Mouse (Mus musculus): ENCODE measurements around the gene Spon1. TPM values are rescaled to one million over a fixed set of nuclear protein-coding genes. Genes with fewer than 3 reads are reported as not detected.

Spon1 gene
- total and polyA plus RNA-seq, 2 experiments from 2014 or later, result 20.7 to 21.6 TPM

DNA sequence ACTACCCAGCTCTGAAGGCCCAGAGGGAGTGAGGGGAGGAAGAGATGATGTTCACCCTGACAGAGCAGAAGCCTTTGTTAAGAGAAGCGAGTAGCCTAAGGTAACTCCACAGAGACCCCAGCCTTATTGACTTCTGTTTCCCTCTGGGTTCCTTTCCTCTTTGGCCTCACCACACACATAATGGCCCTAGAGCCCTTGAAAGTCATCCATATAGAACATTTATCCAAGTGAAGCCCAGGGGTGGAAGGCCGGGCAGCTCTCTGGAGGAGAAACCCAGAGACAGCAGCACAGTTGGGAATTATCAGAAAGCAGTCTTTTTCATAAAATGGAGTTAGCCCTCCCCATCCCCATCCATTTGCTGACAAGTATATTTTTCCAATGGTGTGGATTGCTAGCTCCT is 75.7 kb downstream of the Spon1 start:
- DNase-seq (ENCODE audit: low spot score) (no peak), ATAC-seq (ENCODE audit: insufficient read depth, low read depth) (no peak)
- H3K4me3 ChIP-seq (ENCODE audit: low read depth, low read length), result no peak overlapping the region
- no peak overlapping the region for H3K4me2 ChIP-seq (ENCODE audit: low read depth, low read length)
- no peak overlapping the region for H3K27ac ChIP-seq (ENCODE audit: low read depth)
- no peaks in the 10 kb centered on the region for H3K9me3 ChIP-seq (replicated peaks; ENCODE audit: control insufficient read depth, low read length)
- TF ChIP-seq CTCF (IDR thresholded peaks at IDR 0.05; ENCODE audit: low read depth), result no peak
- H3K27me3 ChIP-seq (ENCODE audit: control insufficient read depth, insufficient read depth, low read length), result no peaks in the 10 kb centered on the region
- H3K36me3 ChIP-seq (replicated peaks; ENCODE audit: control insufficient read depth, insufficient read depth, low read length), result no peaks in the 10 kb centered on the region
- peaks cover 8% of the 10 kb centered on the region; the same call in 1 of the 2 replicates for H3K4me1 ChIP-seq (ENCODE audit: control insufficient read depth, insufficient read depth)
- 85% methylated on average over 2 of the region's 2 CpGs for WGBS
- no peak overlapping the region for H3K9ac ChIP-seq (replicated peaks; ENCODE audit: low read depth, low read length)

GRCm38 (mm10) chr7:113843150-113843549 is 77.4 kb downstream of the Spon1 start:
- no peak overlapping the region for H3K9ac ChIP-seq (replicated peaks; ENCODE audit: low read depth, low read length)
- no peak for TF ChIP-seq EP300 (IDR thresholded peaks at IDR 0.05; ENCODE audit: low read depth)
- no peak for TF ChIP-seq CTCF (IDR thresholded peaks at IDR 0.05; ENCODE audit: low read depth)
- H3K9me3 ChIP-seq (replicated peaks; ENCODE audit: control insufficient read depth, low read length), result no peaks in the 10 kb centered on the region
- H3K36me3 ChIP-seq (replicated peaks; ENCODE audit: control insufficient read depth, insufficient read depth, low read length), result no peaks in the 10 kb centered on the region
- H3K4me3 ChIP-seq (ENCODE audit: low read depth, low read length), result no peak overlapping the region
- DNase-seq (ENCODE audit: low spot score) (no peak), ATAC-seq (ENCODE audit: insufficient read depth, low read depth) (no peak)
- WGBS, result 81% methylated on average over 2 of the region's 2 CpGs
- no peak overlapping the region for H3K27ac ChIP-seq (ENCODE audit: low read depth)
- H3K27me3 ChIP-seq (ENCODE audit: control insufficient read depth, insufficient read depth, low read length), result no peaks in the 10 kb centered on the region
- peaks cover 14% of the 10 kb centered on the region; the same call in 1 of the 2 replicates for H3K4me1 ChIP-seq (ENCODE audit: control insufficient read depth, insufficient read depth)
- H3K4me2 ChIP-seq (ENCODE audit: low read depth, low read length), result no peak overlapping the region

- H3K27me3 ChIP-seq (ENCODE audit: control insufficient read depth, insufficient read depth, low read length), result no peaks in the 10 kb centered on the region
- 58% methylated on average over 5 of the region's 5 CpGs for WGBS
- no peak overlapping the region for H3K9ac ChIP-seq (replicated peaks; ENCODE audit: low read depth, low read length)
- TF ChIP-seq CTCF (IDR thresholded peaks at IDR 0.05; ENCODE audit: low read depth), result no peak
- TF ChIP-seq EP300 (IDR thresholded peaks at IDR 0.05; ENCODE audit: low read depth), result no peak
- H3K36me3 ChIP-seq (replicated peaks; ENCODE audit: control insufficient read depth, insufficient read depth, low read length), result no peaks in the 10 kb centered on the region
- no peak overlapping the region for H3K27ac ChIP-seq (ENCODE audit: low read depth)
- H3K4me1 ChIP-seq (ENCODE audit: control insufficient read depth, insufficient read depth), result peaks cover 14% of the 10 kb centered on the region; the same call in 1 of the 2 replicates
- no peak overlapping the region for H3K4me3 ChIP-seq (ENCODE audit: low read depth, low read length)
- no peak for DNase-seq (ENCODE audit: low spot score)
- H3K4me2 ChIP-seq (ENCODE audit: low read depth, low read length), result no peak overlapping the region
- no peaks in the 10 kb centered on the region for H3K9me3 ChIP-seq (replicated peaks; ENCODE audit: control insufficient read depth, low read length)
- no peak for ATAC-seq (ENCODE audit: insufficient read depth, low read depth)
These were observed 79.4 kb downstream of the Spon1 start for GRCm38 (mm10) chr7:113845191-113845590.

GRCm38 (mm10) chr7:113846553-113846952 is 80.8 kb downstream of the Spon1 start:
- 61% methylated on average over 3 of the region's 3 CpGs for WGBS
- Histone ChIP-seq H3K9ac (replicated peaks; ENCODE audit: low read depth, low read length) (no peak overlapping the region), H3K36me3 (replicated peaks; ENCODE audit: control insufficient read depth, insufficient read depth, low read length) (no peaks in the 10 kb centered on the region), H3K4me1 (ENCODE audit: control insufficient read depth, insufficient read depth) (peaks cover 14% of the 10 kb centered on the region; the same call in 1 of the 2 replicates), H3K4me2 (ENCODE audit: low read depth, low read length) (no peak overlapping the region), H3K4me3 (ENCODE audit: low read depth, low read length) (no peak overlapping the region), H3K27ac (ENCODE audit: low read depth) (no peak overlapping the region), H3K27me3 (ENCODE audit: control insufficient read depth, insufficient read depth, low read length) (no peaks in the 10 kb centered on the region), H3K9me3 (replicated peaks; ENCODE audit: control insufficient read depth, low read length) (no peaks in the 10 kb centered on the region)
- DNase-seq (ENCODE audit: low spot score) (no peak), ATAC-seq (ENCODE audit: insufficient read depth, low read depth) (no peak)
- TF ChIP-seq EP300 (IDR thresholded peaks at IDR 0.05; ENCODE audit: low read depth) (no peak), CTCF (IDR thresholded peaks at IDR 0.05; ENCODE audit: low read depth) (no peak)

GRCm38 (mm10) chr7:113847041-113847819 is 81.4 kb downstream of the Spon1 start:
- Histone ChIP-seq H3K27me3 (ENCODE audit: control insufficient read depth, insufficient read depth, low read length) (no peaks in the 10 kb centered on the region), H3K36me3 (replicated peaks; ENCODE audit: control insufficient read depth, insufficient read depth, low read length) (no peaks in the 10 kb centered on the region), H3K4me2 (ENCODE audit: low read depth, low read length) (no peak overlapping the region), H3K4me1 (ENCODE audit: control insufficient read depth, insufficient read depth) (peaks cover 14% of the 10 kb centered on the region; the same call in 1 of the 2 replicates), H3K9me3 (replicated peaks; ENCODE audit: control insufficient read depth, low read length) (no peaks in the 10 kb centered on the region), H3K9ac (replicated peaks; ENCODE audit: low read depth, low read length) (no peak overlapping the region), H3K4me3 (ENCODE audit: low read depth, low read length) (no peak overlapping the region), H3K27ac (ENCODE audit: low read depth) (no peak overlapping the region)
- 64% methylated on average over 7 of the region's 7 CpGs for WGBS
- TF ChIP-seq EP300 (IDR thresholded peaks at IDR 0.05; ENCODE audit: low read depth) (no peak), CTCF (IDR thresholded peaks at IDR 0.05; ENCODE audit: low read depth) (no peak)
- DNase-seq (ENCODE audit: low spot score) (no peak), ATAC-seq (ENCODE audit: insufficient read depth, low read depth) (no peak)

DNA sequence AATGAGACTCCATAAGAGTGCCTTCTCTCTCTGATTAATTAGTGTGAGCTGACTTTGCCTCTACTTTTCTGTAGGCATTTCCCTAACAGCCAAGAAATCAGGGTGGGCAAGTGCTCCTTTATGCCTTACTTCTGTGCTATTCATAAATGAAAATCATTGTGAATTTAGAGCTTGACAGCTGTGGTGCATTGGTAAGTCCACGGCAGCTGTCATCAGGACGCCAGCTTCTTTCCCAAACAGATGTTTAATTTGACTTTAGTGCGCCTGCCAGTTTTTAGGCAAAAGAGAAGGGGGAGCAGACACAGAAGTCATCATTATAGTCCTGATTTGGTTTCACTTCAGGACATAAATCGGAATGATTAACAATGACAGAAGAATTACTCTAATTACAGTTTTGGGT is 84.6 kb downstream of the Spon1 start:
- H3K4me3 ChIP-seq (ENCODE audit: low read depth, low read length), result no peak overlapping the region
- DNase-seq (ENCODE audit: low spot score) (no peak), ATAC-seq (ENCODE audit: insufficient read depth, low read depth) (no peak)
- TF ChIP-seq CTCF (IDR thresholded peaks at IDR 0.05; ENCODE audit: low read depth), result no peak
- H3K4me1 ChIP-seq (ENCODE audit: control insufficient read depth, insufficient read depth), result peaks cover 14% of the 10 kb centered on the region; the same call in 1 of the 2 replicates
- H3K4me2 ChIP-seq (ENCODE audit: low read depth, low read length), result no peak overlapping the region
- 77% methylated on average over 4 of the region's 4 CpGs for WGBS
- no peaks in the 10 kb centered on the region for H3K36me3 ChIP-seq (replicated peaks; ENCODE audit: control insufficient read depth, insufficient read depth, low read length)
- no peak overlapping the region for H3K9ac ChIP-seq (replicated peaks; ENCODE audit: low read depth, low read length)
- H3K27ac ChIP-seq (ENCODE audit: low read depth), result no peak overlapping the region
- no peaks in the 10 kb centered on the region for H3K9me3 ChIP-seq (replicated peaks; ENCODE audit: control insufficient read depth, low read length)
- no peaks in the 10 kb centered on the region for H3K27me3 ChIP-seq (ENCODE audit: control insufficient read depth, insufficient read depth, low read length)
